Mouse (Mus musculus) liver, embryonic 13.5 days (tissue): ENCODE data around the gene Gadl1. TPM values are rescaled to one million over a fixed set of nuclear protein-coding genes. Genes with fewer than 3 reads are reported as not detected.

Source experiments
- ATAC-seq: fragments of 200-750 bp; cut with Nextera tagmentation; 2 replicates; pipeline ENCODE4 v1.8.0; 2017; ENCODE audit warnings: low read depth, mild to moderate bottlenecking, moderate number of reproducible peaks, moderate library complexity
- DNase-seq: peaks from one replicate; pipeline ENCODE4 v3.0.0; 2022
- H3K27ac ChIP-seq: fragments of 300-500 bp; sonication (generic); 2 replicates; pipeline ENCODE4 v1.5.1; 2015; ENCODE audit warnings: moderate library complexity, mild to moderate bottlenecking, inconsistent platforms
- H3K27me3 ChIP-seq: fragments of 300-500 bp; sonication (generic); 2 replicates; pipeline ENCODE4 v1.6.1; 2015; ENCODE audit warnings: mild to moderate bottlenecking, inconsistent platforms
- H3K36me3 ChIP-seq: fragments of 300-500 bp; sonication (generic); 2 replicates; pipeline ENCODE4 v1.6.1; 2015; ENCODE audit warnings: mild to moderate bottlenecking, inconsistent platforms
- H3K4me1 ChIP-seq: fragments of 300-500 bp; sonication (generic); replicated peaks from 2 replicates; pipeline ENCODE4 v1.6.1; 2015; ENCODE audit warnings: inconsistent platforms
- H3K4me2 ChIP-seq: fragments of 300-500 bp; sonication (generic); 2 replicates; pipeline ENCODE4 v1.6.1; 2015; ENCODE audit warnings: inconsistent platforms, mild to moderate bottlenecking, moderate library complexity
- H3K4me3 ChIP-seq: fragments of 300-500 bp; sonication (generic); replicated peaks from 2 replicates; pipeline ENCODE4 v1.5.1; 2015; ENCODE audit warnings: mild to moderate bottlenecking, inconsistent platforms
- H3K9ac ChIP-seq: fragments of 300-500 bp; sonication (generic); 2 replicates; pipeline ENCODE4 v1.6.1; 2015; ENCODE audit warnings: mild to moderate bottlenecking, inconsistent platforms
- H3K9me3 ChIP-seq: fragments of 300-500 bp; sonication (generic); replicated peaks from 2 replicates; pipeline ENCODE4 v1.6.1; 2016; ENCODE audit warnings: inconsistent platforms
- WGBS: fragments of 180-500 bp; shearing (Covaris S2); methylation state at CpG from one replicate; pipeline ENCODE4 v1.1.7; 2015; ENCODE audit not compliant: insufficient replicate concordance; 5-methylcytosine and 5-hydroxymethylcytosine counted together
- polyA plus RNA-seq: library from polyadenylated mRNA; unstranded; fragments of >200 nt; fragmentation: Nextera tagmentation; extraction: Ambion mirVana; gene quantifications from 2 replicates; pipeline ENCODE4 v1.2.1, GENCODE M21; 2015

Gene Gadl1
- polyA plus RNA-seq, 1 experiment from 2014 or later, result 0.39 TPM

GRCm38 (mm10) chr9:115893947-115894346 is 15.3 kb upstream of the Gadl1 start:
- no peaks in the 10 kb centered on the region; the same call in 1 of the 2 replicates for H3K9me3 ChIP-seq
- no peak overlapping the region for H3K9ac ChIP-seq
- 83% methylated on average over 7 of the region's 10 CpGs for WGBS
- H3K4me3 ChIP-seq, result no peak overlapping the region
- no peaks in the 10 kb centered on the region for H3K27me3 ChIP-seq
- H3K4me2 ChIP-seq, result no peak overlapping the region
- ATAC-seq (no peak), DNase-seq (no peak)
- H3K4me1 ChIP-seq, result no peaks in the 10 kb centered on the region
- H3K27ac ChIP-seq, result no peak overlapping the region
- no peaks in the 10 kb centered on the region for H3K36me3 ChIP-seq

GRCm38 (mm10) chr9:115908325-115908724 is 930 bp upstream of the Gadl1 start:
- H3K4me2 ChIP-seq, result no peak overlapping the region
- H3K27ac ChIP-seq, result no peak overlapping the region
- H3K27me3 ChIP-seq, result no peaks in the 10 kb centered on the region
- 10% methylated on average over 15 of the region's 15 CpGs for WGBS
- ATAC-seq (no peak), DNase-seq (no peak)
- H3K4me3 ChIP-seq, result no peak overlapping the region
- no peaks in the 10 kb centered on the region for H3K4me1 ChIP-seq
- no peak overlapping the region for H3K9ac ChIP-seq
- H3K36me3 ChIP-seq, result no peaks in the 10 kb centered on the region
- no peaks in the 10 kb centered on the region for H3K9me3 ChIP-seq

GRCm38 (mm10) chr9:115914006-115914405 is 4.8 kb downstream of the Gadl1 start:
- 53% methylated on average over 7 of the region's 7 CpGs for WGBS
- no peak for DNase-seq

GRCm38 (mm10) chr9:115915586-115916270 is 6.5 kb downstream of the Gadl1 start:
- Histone ChIP-seq H3K4me3 (no peak overlapping the region), H3K27me3 (no peaks in the 10 kb centered on the region), H3K36me3 (no peaks in the 10 kb centered on the region), H3K9me3 (no peaks in the 10 kb centered on the region), H3K9ac (no peak overlapping the region), H3K4me2 (no peak overlapping the region), H3K4me1 (no peaks in the 10 kb centered on the region), H3K27ac (no peak overlapping the region)
- no peak for DNase-seq
- ATAC-seq, result no peak
- 69% methylated on average over 14 of the region's 14 CpGs for WGBS

More at GRCm38 (mm10) chr9:115914006-115914405, 4.8 kb downstream of the Gadl1 start:
- Histone ChIP-seq H3K9me3 (no peaks in the 10 kb centered on the region), H3K27ac (no peak overlapping the region), H3K9ac (no peak overlapping the region), H3K4me3 (no peak overlapping the region), H3K4me1 (no peaks in the 10 kb centered on the region), H3K36me3 (no peaks in the 10 kb centered on the region), H3K27me3 (no peaks in the 10 kb centered on the region), H3K4me2 (no peak overlapping the region)
- no peak for ATAC-seq

GRCm38 (mm10) chr9:115919736-115920135 is 10.5 kb downstream of the Gadl1 start:
- Histone ChIP-seq H3K9ac (no peak overlapping the region), H3K4me2 (no peak overlapping the region), H3K27ac (no peak overlapping the region), H3K4me3 (no peak overlapping the region), H3K36me3 (no peaks in the 10 kb centered on the region), H3K27me3 (no peaks in the 10 kb centered on the region), H3K4me1 (no peaks in the 10 kb centered on the region), H3K9me3 (no peaks in the 10 kb centered on the region)
- no peak for ATAC-seq
- WGBS, result 80% methylated on average over 3 of the region's 3 CpGs
- DNase-seq, result no peak

GRCm38 (mm10) chr9:115922662-115923061 is 13.4 kb downstream of the Gadl1 start:
- Histone ChIP-seq H3K4me3 (no peak overlapping the region), H3K36me3 (no peaks in the 10 kb centered on the region), H3K27me3 (no peaks in the 10 kb centered on the region), H3K27ac (no peak overlapping the region), H3K4me2 (no peak overlapping the region), H3K9me3 (no peaks in the 10 kb centered on the region), H3K4me1 (no peaks in the 10 kb centered on the region), H3K9ac (no peak overlapping the region)
- ATAC-seq, result no peak
- no peak for DNase-seq
- 75% methylated on average over 10 of the region's 10 CpGs for WGBS

- H3K27ac ChIP-seq, result no peak overlapping the region
- WGBS, result 78% methylated on average over 1 of the region's 1 CpGs
- no peak for ATAC-seq
- H3K4me3 ChIP-seq, result no peak overlapping the region
- H3K4me2 ChIP-seq, result no peak overlapping the region
- H3K9me3 ChIP-seq, result no peaks in the 10 kb centered on the region
- no peaks in the 10 kb centered on the region for H3K27me3 ChIP-seq
- no peak overlapping the region for H3K9ac ChIP-seq
- no peak for DNase-seq
- H3K4me1 ChIP-seq, result no peaks in the 10 kb centered on the region
- no peaks in the 10 kb centered on the region for H3K36me3 ChIP-seq
Observed at GRCm38 (mm10) chr9:115924094-115924493, 14.8 kb downstream of the Gadl1 start.

GRCm38 (mm10) chr9:115931803-115932202 is 22.5 kb downstream of the Gadl1 start:
- H3K4me1 ChIP-seq, result no peaks in the 10 kb centered on the region
- 47% methylated on average over 2 of the region's 2 CpGs for WGBS
- H3K4me3 ChIP-seq, result no peak overlapping the region

GRCm38 (mm10) chr9:115932741-115933140 is 23.5 kb downstream of the Gadl1 start:
- H3K27me3 ChIP-seq, result no peaks in the 10 kb centered on the region
- WGBS, result 68% methylated on average over 4 of the region's 4 CpGs
- H3K9me3 ChIP-seq, result no peaks in the 10 kb centered on the region
- no peak for DNase-seq
- H3K4me3 ChIP-seq, result no peak overlapping the region
- H3K4me1 ChIP-seq, result no peaks in the 10 kb centered on the region
- ATAC-seq, result no peak
- no peak overlapping the region for H3K4me2 ChIP-seq
- no peak overlapping the region for H3K9ac ChIP-seq
- H3K36me3 ChIP-seq, result no peaks in the 10 kb centered on the region
- no peak overlapping the region for H3K27ac ChIP-seq

More at GRCm38 (mm10) chr9:115931803-115932202, 22.5 kb downstream of the Gadl1 start:
- H3K9ac ChIP-seq, result no peak overlapping the region
- DNase-seq (no peak), ATAC-seq (no peak)
- H3K36me3 ChIP-seq, result no peaks in the 10 kb centered on the region
- H3K27ac ChIP-seq, result no peak overlapping the region
- H3K9me3 ChIP-seq, result no peaks in the 10 kb centered on the region
- no peaks in the 10 kb centered on the region for H3K27me3 ChIP-seq
- H3K4me2 ChIP-seq, result no peak overlapping the region

- no peaks in the 10 kb centered on the region for H3K4me1 ChIP-seq
- H3K27me3 ChIP-seq, result no peaks in the 10 kb centered on the region
- 58% methylated on average over 7 of the region's 7 CpGs for WGBS
- ATAC-seq (no peak), DNase-seq (no peak)
- no peaks in the 10 kb centered on the region for H3K9me3 ChIP-seq
- H3K4me2 ChIP-seq, result no peak overlapping the region
- H3K9ac ChIP-seq, result no peak overlapping the region
- no peaks in the 10 kb centered on the region for H3K36me3 ChIP-seq
- no peak overlapping the region for H3K27ac ChIP-seq
- no peak overlapping the region for H3K4me3 ChIP-seq
Observed at GRCm38 (mm10) chr9:115933243-115933964, 24.1 kb downstream of the Gadl1 start.

GRCm38 (mm10) chr9:115934288-115934687 is 25.0 kb downstream of the Gadl1 start:
- Histone ChIP-seq H3K4me1 (no peaks in the 10 kb centered on the region), H3K27me3 (no peaks in the 10 kb centered on the region), H3K4me2 (no peak overlapping the region), H3K36me3 (no peaks in the 10 kb centered on the region), H3K9ac (no peak overlapping the region), H3K9me3 (no peaks in the 10 kb centered on the region), H3K4me3 (no peak overlapping the region), H3K27ac (no peak overlapping the region)
- WGBS, result 63% methylated on average over 11 of the region's 11 CpGs
- DNase-seq (no peak), ATAC-seq (no peak)

GRCm38 (mm10) chr9:115936350-115936749 is 27.1 kb downstream of the Gadl1 start:
- H3K27me3 ChIP-seq, result no peaks in the 10 kb centered on the region
- ATAC-seq, result no peak

More at GRCm38 (mm10) chr9:115936350-115936749, 27.1 kb downstream of the Gadl1 start:
- Histone ChIP-seq H3K4me3 (no peak overlapping the region), H3K36me3 (no peaks in the 10 kb centered on the region), H3K4me1 (no peaks in the 10 kb centered on the region), H3K9ac (no peak overlapping the region), H3K4me2 (no peak overlapping the region), H3K27ac (no peak overlapping the region), H3K9me3 (no peaks in the 10 kb centered on the region)
- no peak for DNase-seq
- 36% methylated on average over 2 of the region's 2 CpGs for WGBS
